Mouse (Mus musculus) hindbrain, embryonic 11.5 days (tissue): ENCODE measurements around the gene Fgd2. TPM values are rescaled to one million over a fixed set of nuclear protein-coding genes. Genes with fewer than 3 reads are reported as not detected.

ENCODE experiments used
- polyA plus RNA-seq: library from polyadenylated mRNA; unstranded; fragments of >200 nt; fragmentation: Nextera tagmentation; extraction: Ambion mirVana; gene quantifications from 2 replicates; pipeline ENCODE4 v1.2.1, GENCODE M21; 2014

Gene Fgd2
- polyA plus RNA-seq, 1 experiment from 2014 or later, result 4.2 TPM

Other genes starting within 250 kb of the Fgd2 start
- gene Rab44, start 246.8 kb upstream of the Fgd2 start, polyA plus RNA-seq, result 0.45 TPM in 1 of 2 replicates, not detected in the other
- 3.7 and 4.2 TPM in 2 replicates for gene Cpne5, start 122.7 kb upstream of the Fgd2 start, polyA plus RNA-seq
- 128 and 142 TPM in 2 replicates for gene Ppil1, start 96.7 kb upstream of the Fgd2 start, polyA plus RNA-seq
- gene BC004004, start 92.1 kb upstream of the Fgd2 start, polyA plus RNA-seq, result 75.5 and 79.4 TPM in 2 replicates
- gene Pi16, start 43.2 kb upstream of the Fgd2 start, polyA plus RNA-seq, result 0.32 and 0.67 TPM in 2 replicates
- gene Mtch1, start 13.0 kb upstream of the Fgd2 start, polyA plus RNA-seq, result 356 and 425 TPM in 2 replicates
- gene Pim1, start 129.8 kb downstream of the Fgd2 start, polyA plus RNA-seq, result 16.8 and 18.1 TPM in 2 replicates
- not detected in 2 replicates for gene Gm17657, start 188.7 kb downstream of the Fgd2 start, polyA plus RNA-seq
- gene Tbc1d22b, start 188.9 kb downstream of the Fgd2 start, polyA plus RNA-seq, result 15.3 and 17.2 TPM in 2 replicates
- 0.50 and 0.60 TPM in 2 replicates for gene Tmem217, start 191.5 kb downstream of the Fgd2 start, polyA plus RNA-seq